Mouse (Mus musculus): ENCODE results near the gene Tubb2b.

DNA sequence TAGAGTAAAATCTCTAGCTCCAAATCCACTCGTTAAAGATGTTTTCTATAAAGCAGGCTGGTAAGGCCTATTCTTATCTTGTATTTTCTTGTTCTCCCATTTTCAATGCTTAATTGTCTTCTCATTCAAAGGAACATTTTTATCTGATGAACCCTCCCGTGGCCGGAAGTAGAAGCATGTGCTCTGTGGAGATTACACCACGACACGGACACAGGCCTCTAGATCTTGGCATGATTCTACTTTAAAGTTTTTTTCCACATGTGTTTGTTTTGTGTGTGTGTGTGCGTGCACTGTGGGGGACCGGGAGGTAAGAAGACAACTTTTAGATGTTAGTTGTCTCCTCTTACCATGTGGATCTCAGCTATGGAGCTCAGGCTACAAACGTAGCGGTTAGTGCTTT, 28.4 kb downstream of the Tubb2b start:
- TF ChIP-seq POLR2AphosphoS5 (IDR thresholded peaks at IDR 0.05; ENCODE audit: insufficient replicate concordance, low read depth, low read length) = no peak
- TF ChIP-seq CTCF (IDR thresholded peaks at IDR 0.05; ENCODE audit: low read depth, low read length) = no peak
- no peak for TF ChIP-seq GATA1 (IDR thresholded peaks at IDR 0.05; ENCODE audit: borderline replicate concordance, low read length)
- TF ChIP-seq TAL1 (conservative IDR thresholded peaks at IDR 0.05; ENCODE audit: low read depth, low read length) = peak; percentile 34; the same call in 1 of the 2 replicates
- TF ChIP-seq GATA2 (IDR thresholded peaks at IDR 0.05; ENCODE audit: borderline replicate concordance, low read depth, low read length) = no peak

All from G1E (cell line).